Mouse (Mus musculus): ENCODE measurements around the gene Moap1. TPM values are rescaled to one million over a fixed set of nuclear protein-coding genes. Genes with fewer than 3 reads are reported as not detected.

Moap1 gene
- polyA plus RNA-seq, 1 experiment from 2014 or later, result 27.4 TPM

Other genes starting within 250 kb of the Moap1 start
- gene Chga, start 188.7 kb downstream of the Moap1 start, polyA plus RNA-seq (2015; fragmentation: Nextera tagmentation; extraction: Ambion mirVana), result 1.6 and 2.5 TPM in 2 replicates
- 8.0 and 9.6 TPM in 2 replicates for gene Itpk1, start 38.7 kb downstream of the Moap1 start, polyA plus RNA-seq (2015; fragmentation: Nextera tagmentation; extraction: Ambion mirVana)
- 9.5 and 10.1 TPM in 2 replicates for gene Tmem251, start 101 bp upstream of the Moap1 start, polyA plus RNA-seq (2015; fragmentation: Nextera tagmentation; extraction: Ambion mirVana)
- not detected in 2 replicates for gene Gm28051, start 14.1 kb upstream of the Moap1 start, polyA plus RNA-seq (2015; fragmentation: Nextera tagmentation; extraction: Ambion mirVana)
- gene Gon7, start 14.1 kb upstream of the Moap1 start, polyA plus RNA-seq (2015; fragmentation: Nextera tagmentation; extraction: Ambion mirVana), result 29.5 and 31.3 TPM in 2 replicates
- 43.1 and 43.3 TPM in 2 replicates for gene Ubr7, start 14.3 kb upstream of the Moap1 start, polyA plus RNA-seq (2015; fragmentation: Nextera tagmentation; extraction: Ambion mirVana)
- gene Gm20604, start 15.0 kb upstream of the Moap1 start, polyA plus RNA-seq (2015; fragmentation: Nextera tagmentation; extraction: Ambion mirVana), result 22.7 and 23.8 TPM in 2 replicates
- gene Btbd7, start 134.8 kb upstream of the Moap1 start, polyA plus RNA-seq (2015; fragmentation: Nextera tagmentation; extraction: Ambion mirVana), result 18.4 and 20.6 TPM in 2 replicates
- gene Cox8c, start 155.7 kb upstream of the Moap1 start, polyA plus RNA-seq (2015; fragmentation: Nextera tagmentation; extraction: Ambion mirVana), result not detected in 2 replicates
- 0.11 and 0.36 TPM in 2 replicates for gene Unc79, start 205.2 kb upstream of the Moap1 start, polyA plus RNA-seq (2015; fragmentation: Nextera tagmentation; extraction: Ambion mirVana)

Measured in lung, embryonic 15.5 days (tissue).